Mouse (Mus musculus): ENCODE data around the gene Ppa1.

Gene Ppa1

GRCm38 (mm10) chr10:61626551-61626950 lies 21.8 kb upstream of the Ppa1 start:
- POLR2A ChIA-PET: interaction anchor here (0.5 to 8.1 kb wide), 29 partner anchors 8 to 687 kb away, joined by 3 to 136 read pairs (median 4); partner anchors contain the start of genes Ppa1 (in 3 of the 4), Lrrc20 (in 1 of the 4), Nodal (in 1 of the 4) and Sar1a (in 1 of the 4)
- CTCF ChIA-PET: interaction anchor here (0.5 to 2.9 kb wide), 13 partner anchors 8 to 1134 kb away, joined by 3 to 19 read pairs (median 5); no protein-coding TSS in a partner anchor

GRCm38 (mm10) chr10:61627195-61627937 lies 21.0 kb upstream of the Ppa1 start:
- ChIA-PET POLR2A (interaction anchor here in 3 of 4 experiments (0.6 to 8.1 kb wide), 35 partner anchors 8 to 687 kb away, joined by 3 to 136 read pairs (median 4); partner anchors contain the start of genes Ppa1 (in 3 of the 3), Lrrc20 (in 1 of the 3), Nodal (in 1 of the 3) and Sar1a (in 1 of the 3)), CTCF (interaction anchor here (0.5 to 2.9 kb wide), 12 partner anchors 8 to 1133 kb away, joined by 3 to 19 read pairs (median 4); partner anchors contain the start of gene Eif4ebp2 (in 1 of the 4))

DNA sequence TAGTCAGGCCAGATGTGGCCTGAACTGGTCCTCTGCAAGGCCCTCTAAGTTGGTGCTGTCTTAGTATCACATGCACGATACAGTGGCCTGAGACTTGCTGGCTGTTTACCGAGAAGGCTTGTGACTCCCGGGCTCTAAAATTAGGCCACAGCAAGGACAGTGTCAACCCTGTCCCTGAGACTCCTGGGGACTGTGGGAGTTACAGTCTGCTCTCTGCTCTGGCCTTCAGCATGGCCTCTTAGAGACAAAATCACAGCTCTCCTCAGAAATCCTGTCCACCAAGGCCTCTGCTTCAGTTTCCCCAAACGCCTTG lies 20.5 kb upstream of the Ppa1 start:
- ChIA-PET CTCF (interaction anchor here in 3 of 4 experiments (0.5 to 2.9 kb wide), 5 partner anchors 9 to 178 kb away, joined by 4 to 19 read pairs (median 7); partner anchors contain the start of gene Eif4ebp2 (in 1 of the 3)), POLR2A (interaction anchor here in 3 of 4 experiments (0.6 to 8.1 kb wide), 28 partner anchors 8 to 686 kb away, joined by 3 to 136 read pairs (median 4); partner anchors contain the start of genes Ppa1 (in 3 of the 3), Lrrc20 (in 1 of the 3), Nodal (in 1 of the 3) and Sar1a (in 1 of the 3))

DNA sequence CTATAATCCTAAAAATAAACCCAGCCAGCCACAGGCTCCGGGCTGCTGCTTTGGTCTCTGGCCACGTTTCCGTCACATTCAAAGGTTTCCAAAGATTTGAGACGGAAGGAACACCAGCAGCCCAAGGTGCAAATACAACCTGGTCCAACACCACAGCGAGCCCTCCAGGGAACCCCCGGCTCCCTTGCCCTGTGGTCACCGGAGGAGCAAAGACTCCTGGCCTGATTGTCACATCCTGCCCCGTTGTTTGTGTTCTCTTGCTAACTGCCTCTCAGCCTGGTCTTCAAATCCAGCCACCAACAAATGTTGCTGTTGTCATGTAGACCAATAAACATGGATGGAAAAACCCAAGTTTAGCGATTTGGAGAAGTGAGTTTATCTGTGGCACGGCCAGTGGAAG lies 15.9 kb upstream of the Ppa1 start:
- ChIA-PET CTCF (interaction anchor here in 2 of 4 experiments (0.6 to 1.3 kb wide), 2 partner anchors 14 to 179 kb away, joined by 3 to 5 read pairs; no protein-coding TSS in a partner anchor), POLR2A (no interaction called here)

DNA sequence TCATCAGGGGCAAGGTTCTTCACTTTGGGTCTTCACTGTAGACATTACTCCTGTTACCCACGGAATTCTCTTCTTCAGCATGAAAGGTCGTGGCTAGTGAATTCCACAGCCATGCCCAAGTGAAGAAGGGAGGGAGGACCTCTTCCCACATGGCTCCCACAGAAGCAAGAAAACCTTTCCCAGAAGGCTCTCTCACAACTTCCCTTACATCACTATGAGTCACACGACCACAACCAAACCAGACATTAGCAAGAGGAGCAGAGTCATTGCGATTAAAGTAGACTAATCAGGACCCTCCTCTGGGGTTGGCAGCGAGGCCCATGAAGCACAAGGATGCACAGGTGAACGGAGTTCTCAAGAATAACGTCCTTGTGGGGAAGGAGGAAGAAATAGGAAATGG lies 11.3 kb upstream of the Ppa1 start:
- CTCF ChIA-PET: no interaction called here
- POLR2A ChIA-PET: interaction anchor here in 1 of 4 experiments (1.2 kb wide), 1 partner anchor 10 kb away, joined by 3 read pairs; no protein-coding TSS in a partner anchor

- ChIA-PET CTCF (no interaction called here), POLR2A (interaction anchor here in 1 of 4 experiments (0.6 kb wide), 1 partner anchor 8 kb away, joined by 4 read pairs; the partner anchor contains the start of gene Ppa1)
Measured at GRCm38 (mm10) chr10:61640363-61640762, 8.0 kb upstream of the Ppa1 start.

GRCm38 (mm10) chr10:61646557-61646956 lies 1.8 kb upstream of the Ppa1 start:
- ChIA-PET CTCF (interaction anchor here in 2 of 4 experiments (0.6 to 1.6 kb wide), 3 partner anchors 11 to 43 kb away, joined by 4 to 6 read pairs (median 5); no protein-coding TSS in a partner anchor), POLR2A (interaction anchor here in 2 of 4 experiments (0.6 to 12.6 kb wide), 5 partner anchors 15 to 1200 kb away, joined by 3 to 136 read pairs (median 7); no protein-coding TSS in a partner anchor)

GRCm38 (mm10) chr10:61648737-61649645 lies 639 bp downstream of the Ppa1 start:
- POLR2A ChIA-PET: interaction anchor here (0.5 to 12.6 kb wide), 36 partner anchors 9 to 519 kb away, joined by 3 to 136 read pairs (median 4); partner anchors contain the start of genes Sar1a (in 3 of the 4), Lrrc20 (in 1 of the 4) and Sgpl1 (in 1 of the 4)
- CTCF ChIA-PET: interaction anchor here in 3 of 4 experiments (0.6 to 2.2 kb wide), 7 partner anchors 12 to 227 kb away, joined by 3 to 9 read pairs (median 3); no protein-coding TSS in a partner anchor

- ChIA-PET CTCF (interaction anchor here in 2 of 4 experiments (0.5 to 1.2 kb wide), 3 partner anchors 16 to 36 kb away, joined by 3 to 5 read pairs (median 3); no protein-coding TSS in a partner anchor), POLR2A (interaction anchor here in 2 of 4 experiments (0.8 to 12.6 kb wide), 4 partner anchors 10 to 29 kb away, joined by 3 to 136 read pairs (median 18); no protein-coding TSS in a partner anchor)
Measured at GRCm38 (mm10) chr10:61654105-61654504, 5.8 kb downstream of the Ppa1 start.

DNA sequence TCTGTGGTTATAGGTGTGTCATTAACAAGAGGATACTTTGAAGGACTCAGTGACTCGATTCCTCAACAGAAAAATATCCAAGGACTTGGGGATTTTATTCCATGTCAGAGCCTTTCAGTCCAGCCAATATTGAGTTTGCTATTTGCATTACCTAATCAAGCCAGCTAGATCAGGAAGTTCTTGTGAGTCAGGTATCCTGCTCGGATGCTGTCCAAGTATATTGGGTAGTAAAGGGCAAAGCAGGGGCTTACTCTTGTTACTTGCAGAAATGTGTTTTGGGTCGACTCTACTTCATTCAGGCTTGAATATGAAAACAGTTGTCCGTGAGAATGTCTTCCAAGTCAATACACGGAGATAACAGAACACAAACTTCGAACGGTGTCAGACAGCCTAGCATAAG lies 6.3 kb downstream of the Ppa1 start:
- CTCF ChIA-PET: interaction anchor here in 2 of 4 experiments (0.6 to 1.2 kb wide), 2 partner anchors 16 to 36 kb away, joined by 3 to 5 read pairs; no protein-coding TSS in a partner anchor
- POLR2A ChIA-PET: interaction anchor here in 2 of 4 experiments (1.2 to 12.6 kb wide), 3 partner anchors 15 to 30 kb away, joined by 4 to 136 read pairs (median 29); partner anchors contain the start of gene Sar1a (in 1 of the 2)

GRCm38 (mm10) chr10:61655188-61655587 lies 6.8 kb downstream of the Ppa1 start:
- POLR2A ChIA-PET: interaction anchor here in 2 of 4 experiments (0.7 to 12.6 kb wide), 9 partner anchors 15 to 72 kb away, joined by 3 to 136 read pairs (median 4); partner anchors contain the start of gene Sar1a (in 2 of the 2)
- CTCF ChIA-PET: interaction anchor here in 2 of 4 experiments (1.2 to 2.7 kb wide), 4 partner anchors 31 to 163 kb away, joined by 3 to 11 read pairs (median 10); no protein-coding TSS in a partner anchor

DNA sequence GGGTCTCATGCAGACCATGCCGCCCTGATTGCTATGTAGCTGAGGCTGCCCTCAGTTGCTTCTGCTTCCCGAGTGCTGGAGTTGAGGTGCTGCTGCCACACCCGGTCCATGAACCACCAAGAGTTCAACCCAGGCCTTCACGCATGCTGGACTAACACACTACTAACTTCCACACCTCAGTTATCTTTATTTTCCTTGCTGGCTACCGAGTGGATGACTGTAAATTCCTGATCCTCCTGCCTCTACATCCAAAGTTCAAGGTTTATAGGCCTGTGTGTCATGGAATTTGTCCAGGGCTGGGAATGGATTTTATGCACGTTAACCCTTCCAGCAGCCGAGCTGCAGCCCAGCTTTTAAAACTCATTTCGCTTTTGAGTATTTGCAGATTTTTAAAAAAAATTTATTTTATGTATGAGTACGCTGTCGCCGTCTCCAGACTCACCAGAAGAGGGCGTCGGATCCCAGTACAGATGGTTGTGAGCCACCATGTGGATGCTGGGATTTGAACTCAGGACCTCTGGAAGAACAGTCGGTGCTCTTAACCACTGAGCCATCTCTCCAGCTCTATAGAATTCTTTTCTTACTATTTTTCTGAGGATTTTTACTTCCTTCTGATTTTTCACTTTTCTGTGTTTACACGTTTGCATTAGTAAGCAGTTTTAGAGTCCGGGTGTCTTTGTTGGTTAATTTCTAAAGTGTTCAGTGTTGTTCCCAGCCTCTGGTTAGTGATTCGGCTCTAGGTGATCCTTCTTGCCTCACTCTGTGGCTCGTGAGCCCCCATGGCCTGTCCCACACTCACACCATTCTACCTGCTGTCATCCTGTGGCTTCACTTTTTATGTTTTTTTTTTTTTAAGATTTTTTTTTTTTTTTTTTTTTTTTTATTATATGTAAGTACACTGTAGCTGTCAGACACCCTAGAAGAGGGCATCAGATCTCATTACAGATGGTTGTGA lies 8.9 kb downstream of the Ppa1 start:
- POLR2A ChIA-PET: interaction anchor here in 3 of 4 experiments (0.6 to 12.6 kb wide), 16 partner anchors 9 to 318 kb away, joined by 3 to 136 read pairs (median 4); partner anchors contain the start of genes Sar1a (in 2 of the 3) and Nodal (in 1 of the 3)
- CTCF ChIA-PET: interaction anchor here (0.6 to 2.7 kb wide), 27 partner anchors 10 to 859 kb away, joined by 3 to 11 read pairs (median 4); no protein-coding TSS in a partner anchor

DNA sequence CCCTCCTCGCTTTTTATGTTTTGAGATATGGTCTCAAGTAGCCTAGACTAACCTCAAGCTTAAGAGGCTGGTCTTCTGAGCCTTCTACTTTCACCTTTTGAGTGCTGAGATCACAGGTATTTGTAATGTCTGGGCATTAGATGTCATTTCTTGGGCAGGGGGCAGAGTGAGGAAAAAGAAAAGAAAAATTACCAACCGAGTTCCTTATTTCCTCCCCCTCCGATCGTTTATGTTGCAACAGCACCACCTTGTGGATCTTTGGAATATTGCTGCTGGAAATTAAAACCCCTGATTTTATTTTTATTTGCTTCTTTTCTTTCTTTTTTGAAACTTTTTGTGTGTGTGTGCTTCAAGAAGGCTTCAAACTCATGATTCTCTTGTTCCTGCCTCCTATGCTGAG lies 9.6 kb downstream of the Ppa1 start:
- CTCF ChIA-PET: interaction anchor here (0.6 to 2.7 kb wide), 18 partner anchors 10 to 859 kb away, joined by 3 to 10 read pairs (median 4); no protein-coding TSS in a partner anchor
- POLR2A ChIA-PET: interaction anchor here in 3 of 4 experiments (0.6 to 12.6 kb wide), 6 partner anchors 10 to 319 kb away, joined by 3 to 136 read pairs (median 6); partner anchors contain the start of gene Nodal (in 1 of the 3)

GRCm38 (mm10) chr10:61661887-61662286 lies 13.5 kb downstream of the Ppa1 start:
- POLR2A ChIA-PET: interaction anchor here in 2 of 4 experiments (1.0 to 4.7 kb wide), 8 partner anchors 9 to 22 kb away, joined by 3 to 19 read pairs (median 7); partner anchors contain the start of gene Sar1a (in 2 of the 2)
- CTCF ChIA-PET: interaction anchor here in 1 of 4 experiments (0.8 kb wide), 1 partner anchor 43 kb away, joined by 3 read pairs; no protein-coding TSS in a partner anchor

DNA sequence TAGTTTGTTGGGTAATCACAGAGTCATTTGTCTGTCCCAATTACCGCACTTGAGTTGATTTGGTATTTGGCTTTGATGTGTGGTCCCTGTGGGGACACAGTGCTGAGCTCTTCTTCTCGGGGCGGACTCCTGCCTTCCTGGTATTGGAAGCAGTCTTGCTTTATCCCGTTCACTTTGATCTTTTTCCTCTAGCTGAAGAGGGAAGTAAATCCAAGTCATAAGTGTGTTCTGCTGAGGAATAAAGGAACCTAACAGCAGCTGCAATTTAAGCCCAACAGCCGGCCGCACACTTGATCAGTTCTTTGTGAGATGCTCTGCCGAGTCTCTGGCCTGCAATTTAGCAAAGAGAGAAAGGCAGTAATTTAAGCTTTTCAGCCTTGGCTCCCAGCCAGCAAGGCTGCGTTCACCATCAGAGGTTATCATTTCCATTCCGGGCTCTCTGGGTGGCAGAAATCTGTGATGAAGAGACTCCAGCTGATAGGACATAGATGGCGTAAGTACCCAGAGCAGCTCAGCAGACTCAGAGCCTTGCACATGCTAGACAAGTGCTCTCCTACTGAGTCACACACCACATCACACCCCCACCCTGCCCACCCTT lies 14.1 kb downstream of the Ppa1 start:
- ChIA-PET CTCF (interaction anchor here in 3 of 4 experiments (0.7 to 0.8 kb wide), 3 partner anchors 43 to 62 kb away, joined by 3 to 19 read pairs (median 5); no protein-coding TSS in a partner anchor), POLR2A (interaction anchor here in 2 of 4 experiments (0.9 to 4.7 kb wide), 9 partner anchors 8 to 21 kb away, joined by 3 to 19 read pairs (median 7); partner anchors contain the start of genes Sar1a (in 2 of the 2) and Ppa1 (in 1 of the 2))

Measured in embryonic stem cell, embryonic (primary cell).